Mouse (Mus musculus) CD8-positive naive resting alpha-beta T cell, adult 2 months (primary cell): ENCODE data around the gene Sned1.
"Not testable (repeated sequence)": the region's sequence is repeated elsewhere in the genome, so short reads cannot be mapped to it uniquely, and the experiment has no call there.

ENCODE experiments used
- DNase-seq, 2 experiments: peaks; one replicate each; pipeline ENCODE4 v3.0.0; 2022; ENCODE audit warnings: low read depth in 2 of 2, low spot score in 2 of 2

Sned1 gene

GRCm38 (mm10) chr1:93235576-93236544 lies at the start of gene Sned1:
TSS of gene Sned1 (plus strand) at chr1:93235841.
- DNase-seq, result no peak

DNA sequence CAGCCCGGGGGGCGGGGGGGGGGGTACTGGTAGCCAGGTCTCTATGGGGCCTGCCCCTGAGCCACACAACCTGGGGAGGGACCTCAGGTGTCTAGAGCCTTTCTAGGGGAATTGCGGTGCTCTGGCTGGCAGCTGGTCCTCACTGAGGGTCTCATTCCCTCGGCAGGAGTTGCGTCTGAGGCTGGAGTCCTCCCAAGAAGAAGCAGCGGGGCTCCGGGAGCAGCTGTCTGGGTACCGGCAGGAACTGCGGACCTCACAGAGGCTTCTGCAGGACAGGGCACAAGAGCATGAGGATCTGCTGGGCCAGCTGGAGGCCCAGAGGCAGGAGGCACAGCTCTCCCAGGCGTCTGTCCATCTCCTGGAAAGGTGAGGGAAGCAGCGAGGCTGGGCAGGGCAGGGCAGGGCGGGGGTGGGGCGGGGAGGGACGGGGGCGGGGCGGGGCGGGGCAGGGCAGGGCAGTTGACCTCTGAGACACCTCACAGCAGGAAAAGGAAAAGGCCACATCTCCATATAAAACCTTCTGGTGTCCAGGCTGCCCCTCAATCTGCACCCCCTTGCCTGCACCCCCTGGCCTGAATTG lies 44.8 kb upstream of the Sned1 start:
- DNase-seq, result no peak

GRCm38 (mm10) chr1:93194961-93195360 lies 40.7 kb upstream of the Sned1 start:
- DNase-seq, result no peak

DNA sequence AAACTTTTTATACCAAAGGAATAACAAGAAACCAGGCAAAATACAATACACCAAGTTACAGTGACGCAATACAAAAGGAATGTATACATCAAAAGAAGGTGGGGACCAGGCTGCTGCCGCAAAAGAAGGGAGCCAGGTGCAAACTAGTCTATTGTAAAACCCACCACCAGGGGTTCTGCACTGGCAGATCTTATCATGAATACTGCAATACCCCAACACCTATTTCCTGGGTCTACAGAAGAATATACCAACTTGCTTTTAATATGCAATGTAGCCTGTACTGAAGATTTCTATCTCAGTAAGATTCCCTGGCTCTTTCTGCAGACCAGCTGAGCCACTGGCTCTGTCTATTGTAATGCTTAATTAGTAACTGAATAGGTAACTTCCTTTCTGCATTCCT lies 38.2 kb upstream of the Sned1 start:
- not testable (repeated sequence) for DNase-seq

DNA sequence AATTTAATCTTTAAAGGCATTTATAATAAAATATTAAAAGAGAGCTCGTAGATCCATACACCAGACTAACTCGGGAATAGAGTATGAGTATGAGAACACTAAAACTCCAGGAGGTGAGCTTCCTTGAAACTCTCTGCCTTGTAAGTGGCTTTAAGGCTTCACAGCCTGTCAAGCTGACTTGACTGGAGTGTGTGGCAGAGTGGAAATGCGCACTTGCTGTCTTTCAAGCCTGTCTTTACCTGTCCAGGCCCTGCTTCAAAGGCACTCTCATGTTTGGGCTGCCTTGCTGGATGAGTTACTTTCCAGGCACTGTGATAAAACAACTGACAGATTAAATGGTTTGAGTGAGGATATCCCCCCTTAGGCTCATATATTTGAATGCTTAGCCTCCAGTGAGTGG lies 37.7 kb upstream of the Sned1 start:
- DNase-seq, result no peak

DNA sequence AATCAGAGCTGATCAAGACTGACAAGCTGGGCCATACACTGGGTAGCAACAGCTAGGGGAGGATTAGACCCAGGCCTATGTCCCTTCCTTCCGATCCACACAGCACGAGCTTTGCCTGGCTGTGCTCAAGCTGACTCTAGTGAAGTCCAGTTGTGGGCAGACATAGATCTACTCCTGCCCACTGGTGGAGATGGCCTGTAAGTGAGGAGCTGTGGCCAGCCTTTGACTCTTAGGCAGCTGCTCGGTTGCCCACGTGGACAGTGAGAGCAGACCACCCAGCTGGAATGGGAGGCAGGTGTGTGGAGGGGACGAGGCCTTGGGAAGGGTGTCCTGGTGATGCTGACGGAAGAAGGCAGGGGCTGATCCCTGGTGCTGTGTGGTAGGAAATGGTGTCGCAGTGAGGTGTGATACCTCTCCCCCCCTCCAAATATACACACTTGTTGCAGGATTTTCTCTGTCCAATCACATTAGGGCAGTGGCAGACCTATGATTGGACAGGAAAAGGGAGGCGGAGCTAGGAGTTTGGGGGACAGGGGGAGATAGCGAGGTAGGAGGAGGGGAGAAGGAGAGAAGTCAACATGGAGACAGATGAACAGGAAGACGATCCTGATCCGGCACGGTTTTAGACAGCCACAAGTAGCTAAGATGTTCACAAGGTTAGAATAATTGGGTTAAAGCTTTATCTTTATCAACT lies 29.2 kb upstream of the Sned1 start:
- DNase-seq, result no peak

GRCm38 (mm10) chr1:93207536-93208064 lies 28.0 kb upstream of the Sned1 start:
- no peak for DNase-seq

GRCm38 (mm10) chr1:93210213-93210641 lies 25.4 kb upstream of the Sned1 start:
- DNase-seq, result no peak

DNA sequence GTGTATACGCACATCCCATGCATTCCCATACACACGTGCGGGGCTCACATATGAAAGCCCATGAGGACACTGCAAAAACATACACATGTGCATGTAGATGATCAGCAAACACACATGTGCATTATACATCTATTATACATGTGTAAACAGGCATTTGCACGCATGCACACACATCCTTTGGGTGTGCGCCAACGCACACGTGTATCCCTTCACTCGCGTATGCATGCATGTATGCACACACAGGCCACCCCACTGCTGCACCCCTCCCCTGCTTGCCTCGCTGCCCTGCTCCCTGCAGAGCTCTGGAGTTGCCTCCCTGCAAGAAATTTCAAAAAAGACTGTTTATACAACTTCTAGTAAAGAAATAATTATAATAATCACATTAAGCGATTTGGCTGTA lies 24.6 kb upstream of the Sned1 start:
- no peak for DNase-seq

- DNase-seq, result no peak
Measured at GRCm38 (mm10) chr1:93211549-93212220, 24.0 kb upstream of the Sned1 start.

- DNase-seq, result no peak
Measured at GRCm38 (mm10) chr1:93212441-93212840, 23.2 kb upstream of the Sned1 start.

DNA sequence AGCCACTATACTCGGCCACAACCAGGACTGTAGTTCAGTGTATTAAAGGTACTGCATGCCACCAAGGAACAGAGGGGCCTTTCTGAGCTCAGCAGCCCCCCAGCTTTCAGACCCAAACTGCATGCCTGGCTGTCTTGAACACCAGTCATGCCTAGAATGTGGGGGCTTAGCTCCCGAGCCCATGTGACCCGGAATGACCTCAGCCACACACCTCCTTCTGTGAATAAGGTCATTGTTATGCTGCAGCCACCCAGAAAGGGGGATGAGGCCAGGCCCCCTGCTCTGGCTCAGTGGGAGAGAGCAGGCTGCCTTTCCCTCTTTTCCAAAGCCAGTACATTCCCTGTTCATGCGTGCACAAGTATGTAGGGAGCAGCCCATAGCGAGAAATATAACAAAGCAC lies 21.0 kb upstream of the Sned1 start:
- DNase-seq, result no peak

- DNase-seq, result no peak
Measured at GRCm38 (mm10) chr1:93216839-93217497, 18.7 kb upstream of the Sned1 start.

DNA sequence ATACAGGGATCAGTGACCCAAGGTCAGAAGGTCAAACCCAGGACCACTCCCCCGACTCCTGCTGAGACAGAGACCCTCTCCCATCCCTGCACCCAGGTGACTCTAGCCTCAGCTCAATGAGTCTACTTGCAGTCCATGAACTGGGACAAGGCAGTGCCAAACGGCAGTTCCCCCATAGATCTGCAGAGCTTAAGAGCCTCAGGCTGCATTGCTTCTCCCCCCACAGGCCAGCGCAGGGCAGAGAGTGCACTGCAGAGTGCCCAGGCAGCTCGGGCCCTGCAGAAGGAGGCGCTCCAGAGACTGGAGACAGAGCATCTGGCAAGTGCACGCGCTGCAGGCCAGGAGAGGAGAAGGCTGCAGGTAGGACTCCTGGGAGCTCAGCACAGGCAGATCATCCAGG lies 18.1 kb upstream of the Sned1 start:
- DNase-seq, result no peak

- no peak for DNase-seq
Measured at GRCm38 (mm10) chr1:93220776-93221175, 14.9 kb upstream of the Sned1 start.

- peak; percentile 11 to 19 for DNase-seq
Measured at GRCm38 (mm10) chr1:93223972-93224371, 11.7 kb upstream of the Sned1 start.

GRCm38 (mm10) chr1:93225226-93225625 lies 10.4 kb upstream of the Sned1 start:
- no peak for DNase-seq

DNA sequence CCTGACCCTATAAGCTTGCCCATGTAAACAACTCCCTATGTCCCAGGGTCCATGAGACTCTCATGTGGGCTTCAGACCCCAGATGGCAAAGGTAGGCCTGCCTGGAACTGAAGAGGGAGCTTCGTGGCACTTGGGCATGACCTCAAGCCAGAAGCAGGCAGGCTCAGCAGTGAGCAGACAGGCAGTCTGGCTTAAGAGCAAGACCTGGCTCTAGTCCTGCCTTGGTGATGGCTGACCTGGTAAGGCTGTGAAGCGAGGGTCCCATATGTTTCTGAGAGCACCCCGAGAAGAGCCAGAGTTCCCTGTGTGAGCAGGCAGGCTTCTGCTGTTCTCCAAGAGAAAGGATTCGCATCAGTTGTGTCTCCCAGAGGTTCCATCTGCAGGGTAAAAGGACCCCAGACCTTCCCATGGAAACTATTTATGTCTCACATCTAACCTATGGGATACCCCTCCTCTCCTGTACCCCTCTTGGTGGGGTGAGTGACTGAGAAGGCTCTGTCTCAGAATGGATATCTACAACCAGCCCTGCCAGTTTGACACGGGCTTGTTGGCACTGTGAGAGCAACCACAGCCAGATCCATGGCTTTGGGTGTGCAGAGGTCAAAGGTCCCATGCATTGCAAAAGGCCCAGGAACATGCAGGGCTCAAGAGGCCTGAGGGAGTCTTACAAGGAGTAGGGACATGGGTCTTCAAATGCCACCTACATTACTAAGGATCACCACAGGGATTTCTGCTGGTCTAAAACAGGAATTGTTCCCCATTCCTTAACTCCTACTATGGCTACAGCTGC lies 9.7 kb upstream of the Sned1 start:
- DNase-seq, result no peak

DNA sequence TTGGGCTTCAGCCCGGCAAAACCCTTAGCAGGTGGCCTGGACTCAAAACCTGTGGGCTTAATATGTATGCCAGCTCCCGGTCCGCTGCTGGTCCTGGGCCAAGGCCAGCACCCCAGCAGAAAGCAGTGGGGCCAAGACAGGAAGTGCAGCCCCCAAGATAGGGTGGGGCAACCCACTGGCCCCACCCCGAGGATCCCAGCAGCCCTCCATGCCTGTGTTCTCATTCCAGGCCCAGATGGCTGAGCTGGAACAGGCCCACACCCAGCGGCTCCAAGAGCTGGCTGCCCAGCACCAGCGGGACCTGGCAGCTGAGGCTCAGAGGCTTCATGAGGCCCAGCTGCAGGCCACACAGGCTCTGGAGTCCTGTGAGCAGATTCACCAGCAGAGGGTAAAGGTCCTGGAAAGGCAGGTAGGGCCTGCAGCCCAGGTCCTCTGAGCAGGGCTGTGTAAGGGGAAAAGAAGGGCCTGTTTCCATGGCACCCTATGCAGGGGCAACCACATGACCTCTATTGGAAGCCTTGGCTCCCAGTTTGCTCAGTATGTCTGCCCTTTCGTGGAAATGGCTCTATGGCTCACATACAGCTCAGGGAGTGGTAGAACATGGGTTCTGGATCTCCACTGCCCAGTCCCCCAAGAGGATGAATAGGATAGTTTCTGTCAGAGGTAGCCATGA lies 8.2 kb upstream of the Sned1 start:
- no peak for DNase-seq
